Mouse (Mus musculus) liver, embryonic 16.5 days (tissue): ENCODE results near the gene Pkp3. TPM values are rescaled to one million over a fixed set of nuclear protein-coding genes. Genes with fewer than 3 reads are reported as not detected.

Source experiments
- ATAC-seq: fragments of 200-750 bp; cut with Nextera tagmentation; 2 replicates; pipeline ENCODE4 v1.8.0; 2017; ENCODE audit warnings: low read depth, mild to moderate bottlenecking, moderate number of reproducible peaks, moderate library complexity
- H3K27ac ChIP-seq: fragments of 300-500 bp; sonication (generic); 2 replicates; pipeline ENCODE4 v1.5.1; 2014; ENCODE audit warnings: mild to moderate bottlenecking, low read length
- H3K27me3 ChIP-seq: fragments of 300-500 bp; sonication (generic); 2 replicates; pipeline ENCODE4 v1.6.1; 2014; ENCODE audit warnings: low read depth, low read length, mixed read lengths; ENCODE audit not compliant: control insufficient read depth, insufficient read depth
- H3K36me3 ChIP-seq: fragments of 300-500 bp; sonication (generic); 2 replicates; pipeline ENCODE4 v1.6.1; 2014; ENCODE audit warnings: mild to moderate bottlenecking; ENCODE audit not compliant: control insufficient read depth, insufficient read depth
- H3K4me1 ChIP-seq: fragments of 300-500 bp; sonication (generic); 2 replicates; pipeline ENCODE4 v1.6.1; 2014; ENCODE audit warnings: low read depth, low read length, mixed read lengths; ENCODE audit not compliant: control insufficient read depth
- H3K4me2 ChIP-seq: fragments of 300-500 bp; sonication (generic); 2 replicates; pipeline ENCODE4 v1.6.1; 2014; ENCODE audit warnings: low read depth, low read length, mixed read lengths
- H3K4me3 ChIP-seq: fragments of 300-500 bp; sonication (generic); 2 replicates; pipeline ENCODE4 v1.5.1; 2014; ENCODE audit warnings: low read depth, mild to moderate bottlenecking, low read length
- H3K9ac ChIP-seq: fragments of 300-500 bp; sonication (generic); 2 replicates; pipeline ENCODE4 v1.6.1; 2014; ENCODE audit warnings: low read depth, low read length
- H3K9me3 ChIP-seq: fragments of 300-500 bp; sonication (generic); replicated peaks from 2 replicates; pipeline ENCODE4 v1.6.1; 2016; ENCODE audit warnings: low read length; ENCODE audit not compliant: control insufficient read depth
- WGBS: fragments of 180-500 bp; shearing (Covaris S2); extraction: QIAGEN DNeasy Blood & Tissue Kit; methylation state at CpG from one replicate; pipeline ENCODE4 v1.1.7; 2014; ENCODE audit not compliant: insufficient replicate concordance; 5-methylcytosine and 5-hydroxymethylcytosine counted together
- polyA plus RNA-seq: library from polyadenylated mRNA; unstranded; fragments of >200 nt; fragmentation: Nextera tagmentation; extraction: Ambion mirVana; gene quantifications from 2 replicates; pipeline ENCODE4 v1.2.1, GENCODE M21; 2015

The Pkp3 gene
- polyA plus RNA-seq, 1 experiment from 2014 or later, result 1.1 TPM

- H3K36me3 ChIP-seq, result no peaks in the 10 kb centered on the region
- no peaks in the 10 kb centered on the region for H3K9me3 ChIP-seq
- H3K4me1 ChIP-seq, result peaks cover 55% of the 10 kb centered on the region
- H3K4me2 ChIP-seq, result peak overlapping the region; percentile 49
- peak overlapping the region; percentile 17 for H3K4me3 ChIP-seq
- 1% methylated on average over 6 of the region's 6 CpGs for WGBS
- H3K27me3 ChIP-seq, result peaks cover 22% of the 10 kb centered on the region
- H3K27ac ChIP-seq, result peak overlapping the region; percentile 62
- ATAC-seq, result peak; percentile 17
- peak overlapping the region; percentile 23; the same call in 1 of the 2 replicates for H3K9ac ChIP-seq
Observed at GRCm38 (mm10) chr7:141096649-141097056, 18.6 kb downstream of the Pkp3 start.

- no peak overlapping the region for H3K4me3 ChIP-seq
- H3K27me3 ChIP-seq, result peaks cover 22% of the 10 kb centered on the region
- H3K36me3 ChIP-seq, result no peaks in the 10 kb centered on the region
- no peaks in the 10 kb centered on the region for H3K9me3 ChIP-seq
- ATAC-seq, result no peak
- H3K9ac ChIP-seq, result 0 out of 2 replicates have a peak overlapping the region, but pooled peaks have one; percentile 2
- WGBS, result 57% methylated on average over 5 of the region's 5 CpGs
- no peak overlapping the region; the same call in 1 of the 2 replicates for H3K4me2 ChIP-seq
- no peak overlapping the region for H3K27ac ChIP-seq
- H3K4me1 ChIP-seq, result peaks cover 52% of the 10 kb centered on the region
Observed at GRCm38 (mm10) chr7:141097177-141097576, 19.2 kb downstream of the Pkp3 start.

- Histone ChIP-seq H3K36me3 (no peaks in the 10 kb centered on the region), H3K4me1 (peaks cover 49% of the 10 kb centered on the region), H3K4me3 (peak within 1 kb of the TSS; percentile 58), H3K27ac (peak within 1 kb of the TSS; percentile 30; the same call in 1 of the 2 replicates), H3K9me3 (no peaks in the 10 kb centered on the region), H3K27me3 (peaks cover 22% of the 10 kb centered on the region), H3K9ac (peak within 1 kb of the TSS; percentile 55), H3K4me2 (peak within 1 kb of the TSS; percentile 86)
- 2% methylated on average over 56 of the region's 56 CpGs for WGBS
- ATAC-seq, result 0 out of 2 replicates have a peak, but pooled peaks have one; percentile 17
Observed at GRCm38 (mm10) chr7:141099911-141100691, 22.1 kb downstream of the Pkp3 start, which contains the start of gene Sigirr. Gene Sigirr (minus strand): TSS chr7:141100572.

GRCm38 (mm10) chr7:141103161-141103560 lies 25.1 kb downstream of the Pkp3 start:
- Histone ChIP-seq H3K9me3 (no peaks in the 10 kb centered on the region), H3K4me3 (no peak overlapping the region), H3K4me1 (peaks cover 24% of the 10 kb centered on the region), H3K4me2 (no peak overlapping the region), H3K9ac (no peak overlapping the region), H3K27me3 (peaks cover 22% of the 10 kb centered on the region), H3K27ac (no peak overlapping the region), H3K36me3 (no peaks in the 10 kb centered on the region)
- ATAC-seq, result peak; percentile 77
- 36% methylated on average over 3 of the region's 3 CpGs for WGBS

- Histone ChIP-seq H3K4me3 (no peak overlapping the region), H3K27me3 (0 out of 2 replicates have a peak, but pooled peaks cover 3% of the 10 kb centered on the region), H3K9me3 (no peaks in the 10 kb centered on the region), H3K4me1 (peaks cover 24% of the 10 kb centered on the region), H3K27ac (no peak overlapping the region), H3K36me3 (no peaks in the 10 kb centered on the region), H3K4me2 (no peak overlapping the region), H3K9ac (no peak overlapping the region)
- 75% methylated on average over 9 of the region's 9 CpGs for WGBS
- ATAC-seq, result peak; percentile 61
Observed at GRCm38 (mm10) chr7:141115874-141116273, 37.9 kb downstream of the Pkp3 start.

- ATAC-seq, result no peak
- Histone ChIP-seq H3K36me3 (no peaks in the 10 kb centered on the region), H3K4me3 (no peak within 1 kb of the TSS), H3K4me2 (no peak within 1 kb of the TSS), H3K9me3 (no peaks in the 10 kb centered on the region), H3K27me3 (0 out of 2 replicates have a peak, but pooled peaks cover 3% of the 10 kb centered on the region), H3K9ac (no peak within 1 kb of the TSS; the same call in 1 of the 2 replicates), H3K27ac (no peak within 1 kb of the TSS), H3K4me1 (peaks cover 38% of the 10 kb centered on the region)
- WGBS, result 38% methylated on average over 9 of the region's 9 CpGs
Observed at GRCm38 (mm10) chr7:141117636-141118035, 39.6 kb downstream of the Pkp3 start, which contains the start of gene Ano9. Gene Ano9 (minus strand): TSS chr7:141117806.

GRCm38 (mm10) chr7:141119487-141119886 lies 41.5 kb downstream of the Pkp3 start:
- H3K9ac ChIP-seq, result no peak overlapping the region
- 42% methylated on average over 3 of the region's 3 CpGs for WGBS
- no peak overlapping the region for H3K4me3 ChIP-seq
- H3K36me3 ChIP-seq, result no peaks in the 10 kb centered on the region
- H3K4me1 ChIP-seq, result peaks cover 50% of the 10 kb centered on the region
- H3K4me2 ChIP-seq, result no peak overlapping the region
- no peaks in the 10 kb centered on the region for H3K27me3 ChIP-seq
- no peak overlapping the region; the same call in 1 of the 2 replicates for H3K27ac ChIP-seq
- no peaks in the 10 kb centered on the region for H3K9me3 ChIP-seq
- ATAC-seq, result no peak

GRCm38 (mm10) chr7:141120605-141121004 lies 42.6 kb downstream of the Pkp3 start:
- no peak overlapping the region for H3K4me3 ChIP-seq
- H3K36me3 ChIP-seq, result no peaks in the 10 kb centered on the region
- H3K4me2 ChIP-seq, result no peak overlapping the region
- no peak overlapping the region for H3K9ac ChIP-seq
- no peaks in the 10 kb centered on the region for H3K9me3 ChIP-seq
- H3K27me3 ChIP-seq, result no peaks in the 10 kb centered on the region
- ATAC-seq, result no peak
- 61% methylated on average over 3 of the region's 3 CpGs for WGBS
- H3K27ac ChIP-seq, result peak overlapping the region; percentile 77
- peaks cover 61% of the 10 kb centered on the region for H3K4me1 ChIP-seq

- no peaks in the 10 kb centered on the region for H3K27me3 ChIP-seq
- no peak overlapping the region for H3K9ac ChIP-seq
- H3K36me3 ChIP-seq, result no peaks in the 10 kb centered on the region
- no peak overlapping the region for H3K4me2 ChIP-seq
- ATAC-seq, result no peak
- no peak overlapping the region for H3K4me3 ChIP-seq
- 63% methylated on average over 5 of the region's 5 CpGs for WGBS
- H3K4me1 ChIP-seq, result peaks cover 65% of the 10 kb centered on the region
- peak overlapping the region; percentile 77 for H3K27ac ChIP-seq
- H3K9me3 ChIP-seq, result no peaks in the 10 kb centered on the region
Observed at GRCm38 (mm10) chr7:141121051-141121531, 43.1 kb downstream of the Pkp3 start.
